Mouse (Mus musculus): ENCODE results near the gene Ank3.

GRCm38 (mm10) chr10:69604609-69605008 lies 206.0 kb downstream of the Ank3 start:
- TF ChIP-seq CTCF (conservative IDR thresholded peaks at IDR 0.05; ENCODE audit: low read length) (no peak), POU5F1 (IDR thresholded peaks at IDR 0.05; ENCODE audit: borderline replicate concordance, low read length) (no peak), NANOG (IDR thresholded peaks at IDR 0.05; ENCODE audit: borderline replicate concordance, low read length) (no peak)

Measured in E14TG2a.4 (cell line).